Mouse (Mus musculus) mouse trophoblast stem cell (cell line): Measurements from ENCODE around the gene Aqr.

Source experiments
- in situ Hi-C, 2 experiments: fragments of 300-500 bp; cut with MseI, MboI; formaldehyde crosslinking; loops; 2 replicates in 1 of 2; 3 replicates in 1 of 2; pipeline ENCODE4 v1.15.1; 2025

The Aqr gene

DNA sequence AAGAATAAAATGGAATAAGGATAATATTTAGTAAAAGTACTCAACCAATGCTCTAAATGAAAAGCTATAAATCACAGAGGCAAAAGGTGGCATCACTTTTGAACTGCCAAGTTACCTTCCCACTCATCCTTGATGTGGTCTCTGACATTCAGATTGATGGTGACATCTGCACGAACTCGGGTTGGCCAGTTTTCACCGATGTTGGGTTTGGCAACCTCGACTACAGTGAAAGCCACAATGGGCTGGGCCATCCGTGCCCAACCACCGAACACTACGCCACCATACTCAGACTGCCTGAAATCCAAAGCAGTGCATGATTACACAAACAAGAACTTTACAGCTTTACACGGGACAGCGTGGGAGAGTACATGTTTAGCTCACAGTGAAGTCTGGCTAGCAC is 50.1 kb downstream of the Aqr start:
- in situ Hi-C loops: loop anchor here in 1 of 2 experiments (25.0 kb wide), 1 partner anchor 274 kb away; no protein-coding TSS in a partner anchor

DNA sequence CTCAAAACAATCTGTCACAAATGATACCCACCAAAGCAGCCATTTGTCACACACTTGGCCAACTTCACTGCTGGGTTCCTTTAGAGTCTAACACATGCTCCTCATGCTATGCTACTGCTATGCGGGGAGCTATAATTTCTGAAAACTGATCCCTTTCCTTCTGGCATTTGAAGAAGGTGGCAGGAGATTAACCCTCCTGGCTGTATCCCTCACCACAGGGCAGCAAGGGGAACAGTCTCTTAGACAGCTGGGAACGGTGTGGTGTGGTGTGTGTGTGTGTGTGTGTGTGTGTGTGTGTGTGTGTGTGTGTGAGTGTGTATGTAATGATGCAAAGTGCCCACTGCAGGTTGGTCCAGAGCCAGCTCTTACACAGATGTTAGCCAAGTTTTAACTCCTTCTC is 51.0 kb downstream of the Aqr start:
- in situ Hi-C loops: loop anchor here in 1 of 2 experiments (25.0 kb wide), 1 partner anchor 273 kb away; no protein-coding TSS in a partner anchor

DNA sequence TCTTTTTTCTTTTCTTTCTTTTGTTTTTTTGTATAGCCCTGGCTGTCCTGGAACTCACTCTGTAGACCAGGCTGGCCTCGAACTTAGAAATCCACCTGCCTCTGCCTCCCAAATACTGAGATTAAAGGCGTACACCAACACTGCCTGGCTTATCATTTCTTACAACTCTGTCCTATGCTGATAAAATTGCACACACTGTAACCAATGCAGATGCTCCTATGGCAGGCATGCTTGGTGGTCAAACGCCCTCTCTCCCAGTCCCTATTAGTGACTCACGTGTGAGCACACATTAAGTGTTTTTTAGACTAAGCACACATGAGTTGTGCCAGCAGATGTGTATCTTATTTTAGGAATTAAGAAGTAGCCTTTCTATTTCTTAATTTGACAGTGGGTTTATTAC is 53.5 kb downstream of the Aqr start:
- in situ Hi-C loops: loop anchor here in 1 of 2 experiments (25.0 kb wide), 1 partner anchor 271 kb away; no protein-coding TSS in a partner anchor

DNA sequence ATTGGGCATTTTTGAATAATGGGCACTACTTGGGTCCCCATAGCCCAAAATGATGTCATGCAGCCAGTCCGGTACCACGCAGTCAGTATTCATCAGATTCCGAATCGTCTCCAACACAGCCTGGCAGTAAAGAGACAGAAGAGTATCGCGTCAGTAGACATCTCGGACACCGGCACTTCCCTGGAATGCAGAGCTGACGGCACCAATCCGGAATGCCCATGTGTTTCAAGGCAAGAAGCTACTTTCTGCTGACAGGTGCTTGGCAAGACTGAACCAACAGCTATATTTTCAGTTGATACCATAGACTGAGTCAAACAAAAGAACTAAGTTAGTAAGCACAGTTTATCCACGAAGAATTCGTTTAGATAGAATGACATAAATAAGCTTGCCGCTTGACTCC is 56.2 kb downstream of the Aqr start:
- in situ Hi-C loops: loop anchor here in 1 of 2 experiments (25.0 kb wide), 1 partner anchor 268 kb away; no protein-coding TSS in a partner anchor

DNA sequence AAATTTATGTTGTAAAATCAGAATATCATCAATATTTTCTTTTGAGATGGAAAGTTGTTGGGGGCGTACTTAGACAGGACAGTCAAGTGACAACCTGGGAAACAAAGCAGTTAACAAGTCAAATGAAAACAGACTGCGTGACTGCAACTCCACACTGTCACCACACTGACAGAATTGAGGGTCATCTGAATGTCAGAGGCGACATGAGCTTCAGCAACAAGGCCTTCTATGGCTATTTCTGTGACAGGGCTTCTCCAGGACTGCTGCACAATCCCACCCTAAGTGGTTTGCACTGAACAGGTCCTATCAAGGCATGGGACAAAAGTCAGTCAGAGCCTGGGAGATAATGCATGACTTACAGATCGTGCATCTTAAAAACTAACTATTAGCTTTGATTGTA is 63.5 kb downstream of the Aqr start:
- in situ Hi-C loops: no loop called here

DNA sequence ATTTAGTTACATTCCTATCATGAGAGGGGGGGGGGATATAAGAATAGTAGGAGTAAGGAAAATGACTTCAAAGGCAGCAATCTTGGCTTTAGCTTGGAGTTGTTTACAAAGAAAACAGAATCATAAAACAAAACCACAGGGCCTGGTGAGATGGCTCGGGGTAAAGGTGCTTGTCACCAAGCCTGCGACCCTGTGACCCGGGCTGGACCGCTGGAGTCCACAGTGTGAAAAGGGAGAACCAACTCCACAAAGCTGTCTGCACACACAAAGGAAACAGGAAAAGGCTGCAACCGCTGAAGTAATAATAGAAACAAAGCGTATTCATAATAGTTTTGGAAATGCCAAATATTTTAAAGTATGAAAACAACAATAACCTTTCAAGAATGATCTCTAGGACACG is 67.4 kb downstream of the Aqr start:
- in situ Hi-C loops: no loop called here

DNA sequence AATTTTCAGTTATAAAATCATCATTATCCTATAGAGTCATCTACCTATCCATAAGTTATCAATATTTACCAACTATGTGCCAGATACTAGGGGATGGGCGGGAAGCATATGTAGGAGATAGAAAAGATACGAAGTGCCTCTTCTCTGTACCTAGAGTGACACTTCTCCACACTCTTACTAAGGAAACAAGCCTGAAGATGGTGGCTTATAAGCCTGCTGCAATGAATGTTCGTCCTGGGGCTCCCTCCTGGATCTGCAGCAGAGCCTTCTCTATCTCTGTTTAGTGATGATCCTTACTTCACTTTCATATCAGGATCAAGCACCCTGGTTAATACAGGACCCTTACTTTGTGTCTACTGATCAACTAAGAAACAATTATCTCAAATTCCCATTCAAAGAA is 69.2 kb downstream of the Aqr start:
- in situ Hi-C loops: no loop called here

DNA sequence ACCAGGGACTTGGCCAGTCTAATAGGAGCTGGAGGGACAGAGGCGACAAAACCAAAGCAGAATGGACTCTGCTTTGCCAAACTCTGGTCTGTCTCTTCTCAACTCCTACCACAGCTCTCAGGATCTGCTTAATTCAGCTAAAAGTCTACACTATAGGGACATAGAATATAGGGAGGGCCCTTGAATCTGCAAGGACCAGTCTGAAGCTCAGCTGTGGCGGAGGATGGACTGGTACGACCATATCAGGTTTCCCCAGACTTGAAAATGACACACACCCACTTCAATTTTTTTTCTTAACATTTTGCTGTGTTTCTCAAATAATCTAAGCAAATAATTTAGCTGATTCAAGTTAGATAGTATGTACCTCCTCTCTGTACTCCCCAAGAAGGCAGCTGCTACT is 69.6 kb downstream of the Aqr start:
- in situ Hi-C loops: no loop called here

DNA sequence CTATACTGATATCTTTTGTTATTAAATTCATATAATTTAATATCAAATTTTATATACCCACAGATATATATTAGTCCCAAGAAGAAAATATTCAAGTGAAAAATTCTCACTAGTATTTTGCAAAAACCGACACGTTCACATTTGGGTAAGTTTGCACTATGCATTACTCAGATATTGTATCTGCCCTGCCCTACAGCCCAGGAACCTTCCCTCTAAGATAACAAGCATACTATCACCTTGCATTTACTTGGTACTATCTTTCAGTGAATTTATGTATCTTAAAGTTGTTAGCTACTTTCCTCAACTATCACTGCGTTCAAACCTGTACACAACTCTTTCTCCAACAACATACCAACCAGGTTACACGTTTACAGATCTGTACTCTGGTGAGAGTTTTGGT is 71.3 kb downstream of the Aqr start:
- in situ Hi-C loops: no loop called here

DNA sequence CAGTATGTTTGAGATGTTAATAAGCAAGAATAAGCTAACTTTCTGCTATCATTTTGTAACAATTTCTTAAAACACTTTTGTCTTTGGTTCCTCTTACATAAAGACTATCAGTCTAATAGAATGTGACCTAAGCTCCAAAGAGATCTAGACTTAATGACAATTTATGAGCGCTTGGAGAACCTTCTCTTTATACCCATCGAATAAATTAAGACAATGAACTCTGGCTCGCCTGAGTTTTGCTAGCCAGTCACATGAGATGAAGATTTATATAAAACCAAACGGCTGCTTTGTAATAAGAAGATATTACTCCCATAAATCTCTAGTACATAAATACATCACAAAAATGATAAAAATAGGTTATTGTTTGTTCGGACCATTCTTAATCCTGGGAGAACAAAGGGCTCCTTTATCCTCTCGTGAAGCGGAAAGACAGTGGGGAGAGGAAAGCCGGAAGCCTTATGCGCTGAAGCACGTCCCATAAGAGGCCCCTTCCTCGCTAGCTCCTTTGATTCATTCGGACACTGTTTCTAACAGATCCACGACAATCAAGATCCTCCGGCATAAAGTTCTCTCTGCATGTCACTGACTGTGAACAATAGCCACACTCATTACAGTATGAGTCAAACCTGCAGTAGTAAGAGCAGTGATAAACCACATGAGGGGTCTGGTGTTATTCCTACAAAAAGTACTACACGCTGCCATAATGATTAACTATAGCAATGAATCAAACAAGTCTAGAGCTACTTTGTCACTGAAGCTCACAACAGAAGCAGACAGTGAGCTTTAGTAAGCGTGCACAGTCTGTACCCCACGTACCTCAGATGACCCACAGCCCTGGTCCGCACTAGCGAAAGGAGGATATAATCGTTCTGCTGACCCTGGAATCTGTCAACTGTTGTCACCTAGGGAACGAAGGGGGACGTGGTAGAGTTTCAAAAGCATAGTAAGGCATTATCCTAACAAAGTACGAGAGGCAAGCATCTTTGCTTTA is 79.2 kb downstream of the Aqr start:
- in situ Hi-C loops: no loop called here

DNA sequence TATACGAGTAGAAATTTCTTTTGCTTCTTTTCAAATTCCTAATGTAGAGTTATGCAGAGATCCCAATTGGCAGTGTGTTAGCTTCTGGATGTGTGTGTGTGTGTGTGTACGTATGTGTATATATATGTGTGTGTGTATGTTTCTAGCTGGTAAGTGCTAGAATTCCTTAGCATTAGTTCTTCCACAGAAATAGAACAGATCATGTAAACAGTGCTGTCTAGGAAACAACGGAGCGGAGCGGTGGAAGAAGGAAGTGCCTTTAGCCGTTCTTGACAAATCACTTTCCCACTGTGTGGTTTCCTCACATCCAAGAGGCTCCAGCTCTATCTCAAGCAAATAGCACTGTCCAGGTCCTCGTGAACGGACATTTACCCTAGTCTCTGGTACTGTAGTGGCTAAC is 80.4 kb downstream of the Aqr start:
- in situ Hi-C loops: no loop called here

DNA sequence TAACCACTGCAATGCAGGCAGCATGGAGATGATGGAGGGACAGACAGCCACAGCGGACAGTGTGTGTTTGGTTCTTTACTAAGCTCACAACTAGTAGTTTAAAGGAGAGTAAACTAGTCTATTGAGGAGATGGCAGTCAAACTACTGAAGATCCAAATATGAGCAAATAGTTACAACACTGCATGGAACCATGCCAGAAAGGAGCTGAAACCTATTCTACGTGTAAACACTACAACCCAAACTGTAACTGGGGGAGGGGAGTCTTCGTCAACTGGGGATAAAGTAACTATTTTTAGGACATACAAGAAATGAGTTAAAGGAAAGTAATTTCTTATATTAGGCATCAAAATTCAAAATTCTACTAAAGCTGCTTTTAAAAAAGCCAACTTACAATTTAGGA is 84.4 kb downstream of the Aqr start:
- in situ Hi-C loops: no loop called here

DNA sequence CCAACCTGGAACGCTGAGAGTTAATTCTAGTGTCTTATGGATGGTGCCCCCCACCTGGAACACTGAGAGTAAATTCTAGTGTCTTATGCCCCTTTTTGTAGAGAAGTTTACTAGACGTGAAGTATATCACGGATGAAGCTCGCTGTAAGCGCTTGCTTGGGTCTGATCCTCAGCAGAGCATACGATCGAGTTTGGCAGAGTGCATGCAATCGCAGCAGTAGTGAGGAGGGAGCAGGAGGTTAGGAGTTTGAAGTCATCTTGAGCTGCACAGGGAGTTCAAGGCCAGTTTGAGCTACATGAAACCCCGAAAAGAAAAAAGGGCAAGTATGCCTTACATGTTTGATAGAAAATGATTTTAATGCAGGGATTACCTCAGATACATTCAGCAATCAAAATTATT is 86.0 kb downstream of the Aqr start:
- in situ Hi-C loops: no loop called here

DNA sequence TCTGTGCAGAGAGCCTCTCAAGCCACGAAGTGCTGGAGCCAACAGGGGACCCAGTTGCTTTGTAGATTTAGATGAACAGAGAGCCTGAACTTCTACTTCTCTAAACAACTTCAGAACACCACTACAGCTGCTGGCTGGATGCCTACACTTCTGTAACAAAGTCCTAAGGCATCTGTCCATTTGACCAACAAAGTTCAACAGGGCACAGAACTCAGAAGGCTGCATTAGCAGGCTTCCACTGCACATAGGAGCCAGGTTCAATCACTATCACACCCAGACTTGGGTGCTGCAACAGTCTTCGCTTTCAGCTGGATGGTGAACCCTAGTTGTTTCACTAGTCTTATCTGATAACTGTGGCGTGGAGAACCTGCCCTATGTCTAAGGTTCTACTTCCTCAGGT is 87.0 kb downstream of the Aqr start:
- in situ Hi-C loops: no loop called here

DNA sequence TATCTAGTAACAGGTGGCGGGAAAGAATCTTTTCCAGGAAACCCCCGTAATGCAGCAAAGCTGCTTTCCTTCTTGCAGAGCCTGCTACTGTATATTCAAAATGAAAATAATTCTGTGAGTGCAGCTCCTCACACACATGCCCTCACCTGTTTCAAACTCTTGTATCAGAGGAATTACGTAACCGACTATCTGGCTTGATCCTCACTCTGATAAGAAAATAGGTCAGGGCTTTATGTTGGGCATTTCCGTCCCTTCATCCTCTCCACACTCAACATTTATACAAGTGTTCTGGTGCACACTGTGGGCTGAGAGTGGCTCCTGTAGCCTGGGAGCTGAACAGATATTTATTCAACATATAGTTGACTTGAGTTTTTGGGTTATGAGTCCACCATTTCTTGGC is 87.7 kb downstream of the Aqr start:
- in situ Hi-C loops: no loop called here

DNA sequence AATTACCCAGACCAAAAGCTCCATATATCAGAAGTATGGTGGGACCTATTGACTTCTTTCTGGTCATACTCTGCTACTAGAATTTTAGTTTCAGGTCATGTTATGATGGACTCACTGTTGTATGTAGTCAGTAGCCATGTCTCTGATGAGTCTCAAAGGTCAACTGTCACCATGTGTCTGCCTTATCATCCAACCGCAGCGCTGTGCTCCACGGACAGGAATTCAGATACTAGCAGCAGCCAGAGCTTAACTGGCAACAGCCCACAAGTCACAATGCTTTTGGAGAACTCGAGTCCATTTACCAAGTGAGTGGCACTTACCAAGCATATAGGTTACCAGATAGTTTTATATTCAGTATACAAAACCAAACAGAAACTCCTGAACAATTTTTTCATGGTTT is 89.2 kb downstream of the Aqr start:
- in situ Hi-C loops: no loop called here

DNA sequence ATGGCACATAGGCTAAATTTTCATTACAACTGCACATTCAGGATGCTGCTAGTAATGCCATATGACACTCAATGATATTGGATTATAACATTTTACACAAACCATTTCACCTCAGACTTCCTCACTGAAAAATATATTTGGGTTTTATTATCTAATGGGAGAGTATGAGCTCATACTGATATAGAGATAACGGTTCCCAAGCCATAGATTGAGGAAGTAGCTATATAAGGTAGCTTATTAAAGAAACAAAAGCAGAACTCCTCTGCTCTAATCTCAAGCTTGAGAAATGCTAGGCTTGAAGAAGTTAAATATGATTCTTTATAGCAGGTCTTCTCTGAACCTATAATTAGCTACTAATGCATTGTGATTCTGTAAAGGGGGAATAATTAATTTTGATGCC is 90.3 kb downstream of the Aqr start:
- in situ Hi-C loops: no loop called here

DNA sequence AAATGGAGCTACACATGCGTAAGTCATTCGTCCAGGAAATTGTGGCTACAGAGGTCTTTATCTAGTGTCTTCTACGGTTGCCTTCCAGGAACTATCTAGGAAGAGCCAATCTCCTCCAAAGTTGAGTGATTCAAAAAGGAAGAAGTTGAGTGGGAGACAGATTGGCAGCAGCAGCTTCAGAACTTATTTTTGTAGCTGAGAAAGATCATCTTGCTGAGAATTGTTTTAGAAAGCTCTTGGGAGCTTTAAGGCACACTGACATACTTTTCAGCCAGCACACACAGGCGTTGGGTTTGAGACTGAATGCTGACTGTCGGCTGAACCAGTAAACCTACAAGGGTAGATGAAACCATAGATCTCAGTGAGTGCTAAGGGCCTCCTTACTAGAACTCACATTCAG is 91.5 kb downstream of the Aqr start:
- in situ Hi-C loops: no loop called here

DNA sequence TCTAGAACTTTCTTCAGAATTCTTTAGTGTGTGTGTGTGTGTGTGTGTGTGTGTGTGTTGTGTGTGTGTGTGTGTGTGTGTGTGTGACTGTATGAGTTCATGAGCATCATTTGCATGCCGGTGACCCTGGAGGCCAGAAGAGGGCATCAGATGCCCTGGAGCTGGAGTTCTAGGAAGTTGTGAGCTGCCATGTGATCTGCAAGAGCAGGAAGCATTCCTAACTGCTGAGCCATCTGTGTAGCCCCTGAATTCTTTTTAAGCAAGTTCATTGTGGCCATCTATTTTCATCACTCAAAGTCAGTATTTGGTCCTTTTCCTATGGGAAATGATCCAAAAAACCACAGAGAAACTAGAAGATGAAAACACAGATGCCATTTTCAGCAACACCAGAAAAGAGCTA is 92.1 kb downstream of the Aqr start:
- in situ Hi-C loops: no loop called here

DNA sequence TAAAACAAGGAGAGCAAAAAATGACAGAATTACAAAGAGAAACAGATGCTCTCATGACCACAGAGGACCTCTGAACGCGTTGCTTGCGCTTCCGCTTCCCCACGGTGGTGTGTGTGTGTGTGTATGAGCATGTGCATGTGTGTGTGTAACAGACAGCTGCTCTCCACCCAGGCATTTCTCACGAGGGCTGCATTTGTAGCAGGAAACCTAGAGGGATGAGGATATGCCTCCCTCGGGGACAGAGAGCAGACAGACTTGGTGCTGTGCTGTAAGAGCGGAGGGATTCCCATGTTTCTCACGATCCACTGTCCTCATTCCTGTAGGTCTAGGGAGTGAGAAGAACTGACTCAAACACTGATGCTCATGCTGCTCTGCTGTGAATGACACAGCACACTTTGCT is 93.2 kb downstream of the Aqr start:
- in situ Hi-C loops: no loop called here

DNA sequence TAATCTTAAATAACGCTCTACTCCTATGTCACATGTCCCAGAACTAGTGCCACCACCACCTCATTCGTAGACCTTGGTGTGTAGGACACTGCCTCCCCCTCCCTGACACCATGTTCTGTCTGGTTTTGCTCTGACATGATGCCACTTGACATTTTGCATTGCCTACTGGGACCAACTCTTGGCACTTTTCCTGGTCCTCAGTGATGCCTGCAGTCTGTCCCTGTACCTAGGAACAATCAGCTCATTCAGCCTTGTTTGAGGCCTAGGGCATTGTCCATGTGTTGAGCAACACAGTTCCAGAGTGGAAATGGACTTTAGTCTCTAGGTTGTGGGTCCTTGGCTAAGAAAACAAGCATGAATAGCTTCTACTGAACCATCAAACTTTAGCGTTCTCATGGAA is 97.0 kb downstream of the Aqr start:
- in situ Hi-C loops: no loop called here

DNA sequence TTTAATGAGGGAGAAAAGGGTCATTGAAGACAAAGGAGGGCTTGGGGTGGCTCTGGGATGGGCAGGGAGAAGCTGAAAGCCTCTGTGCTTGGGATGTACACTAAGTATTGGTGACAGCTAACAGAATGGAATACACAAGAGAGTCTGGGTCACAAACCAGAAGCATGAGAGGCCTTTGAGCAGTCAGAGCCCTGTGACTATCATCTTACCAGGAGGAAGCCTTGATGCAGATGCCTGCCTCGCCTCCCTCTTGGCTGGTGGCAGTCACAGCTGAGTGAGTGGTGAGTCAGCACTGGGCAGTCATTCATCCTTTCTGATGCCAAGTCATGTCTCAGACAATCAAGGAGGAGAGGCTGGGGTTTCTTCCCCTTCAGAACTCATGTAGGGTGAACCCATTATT is 99.6 kb downstream of the Aqr start:
- in situ Hi-C loops: no loop called here

DNA sequence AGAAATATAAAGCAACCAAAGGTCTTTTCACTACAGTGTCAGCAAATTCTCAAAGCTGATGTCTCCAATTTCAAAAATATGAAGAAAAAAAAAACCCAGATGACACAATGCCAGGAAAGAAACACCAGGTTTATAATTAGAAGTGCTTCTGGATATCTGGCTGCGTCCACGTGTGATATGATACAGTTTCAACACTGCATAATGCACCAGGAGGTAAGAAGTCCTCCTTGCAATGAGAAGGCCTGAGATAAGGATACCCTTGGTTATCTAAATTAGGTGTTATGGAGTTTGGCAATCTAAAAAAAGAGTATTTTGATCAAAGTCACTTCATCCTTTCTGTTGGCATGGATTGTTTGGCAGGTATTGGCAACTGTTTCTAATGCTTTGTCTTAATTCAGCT is 114.9 kb downstream of the Aqr start:
- in situ Hi-C loops: no loop called here
